Mouse (Mus musculus) heart, postnatal 10 days (tissue): ENCODE measurements around the gene Raph1. TPM values are rescaled to one million over a fixed set of nuclear protein-coding genes. Genes with fewer than 3 reads are reported as not detected.
"Not testable (repeated sequence)": the region's sequence is repeated elsewhere in the genome, so short reads cannot be mapped to it uniquely, and the experiment has no call there.

Experiments
- DNase-seq, 2 experiments: peaks; one replicate each; pipeline ENCODE4 v3.0.0; 2021
- intact Hi-C: fragments of 180-260 bp; cut with DNase I; formaldehyde crosslinking; loops from one replicate; pipeline ENCODE4 v1.15.1; 2025
- microRNA-seq, 2 experiments: library from miRNA; unstranded; fragments of <30 nt; microRNA quantifications; one replicate each; pipeline ENCODE4 v1.2.0; 2022
- total RNA-seq, 2 experiments: library from RNA; stranded (reverse); gene quantifications; 2 replicates each; pipeline ENCODE4 v1.2.3; 2021

Gene Raph1
- total RNA-seq, 2 experiments from 2014 or later, result 132 to 182 TPM

DNA sequence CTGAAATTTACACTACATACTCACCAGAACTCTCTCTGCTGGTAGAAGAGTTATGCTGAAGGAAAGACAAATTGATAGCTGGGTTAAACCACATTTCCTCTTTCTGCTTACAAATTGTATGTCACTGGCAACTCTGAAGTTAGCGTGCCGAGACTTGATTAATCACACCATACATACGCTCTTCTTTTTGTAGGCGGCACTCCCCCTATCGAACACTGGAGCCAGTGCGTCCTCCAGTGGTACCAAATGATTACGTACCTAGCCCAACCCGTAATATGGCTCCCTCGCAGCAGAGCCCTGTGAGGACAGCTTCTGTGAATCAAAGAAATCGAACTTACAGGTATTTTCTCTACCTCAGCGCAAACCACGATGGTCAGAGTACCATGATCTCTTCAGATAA lies 119.8 kb downstream of the Raph1 start:
- DNase-seq, result no peak
- intact Hi-C loops, result no loop called here

DNA sequence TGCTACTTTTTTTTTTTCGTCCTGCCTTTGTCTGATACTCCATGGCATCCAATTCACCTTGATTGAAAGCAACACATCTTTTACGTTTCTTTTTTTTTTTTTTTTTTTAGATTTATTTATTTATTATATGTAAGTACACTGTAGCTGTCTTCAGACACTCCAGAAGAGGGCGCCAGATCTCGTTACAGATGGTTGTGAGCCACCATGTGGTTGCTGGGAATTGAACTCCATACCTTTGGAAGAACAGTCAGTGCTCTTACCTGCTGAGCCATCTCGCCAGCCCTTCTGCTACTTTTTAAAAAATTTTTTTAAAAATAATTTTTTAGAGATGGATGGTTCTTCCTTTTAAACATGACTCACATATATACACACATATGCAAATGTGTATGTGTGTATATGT lies 125.5 kb downstream of the Raph1 start:
- intact Hi-C loops, DNase-seq: not testable (repeated sequence)

DNA sequence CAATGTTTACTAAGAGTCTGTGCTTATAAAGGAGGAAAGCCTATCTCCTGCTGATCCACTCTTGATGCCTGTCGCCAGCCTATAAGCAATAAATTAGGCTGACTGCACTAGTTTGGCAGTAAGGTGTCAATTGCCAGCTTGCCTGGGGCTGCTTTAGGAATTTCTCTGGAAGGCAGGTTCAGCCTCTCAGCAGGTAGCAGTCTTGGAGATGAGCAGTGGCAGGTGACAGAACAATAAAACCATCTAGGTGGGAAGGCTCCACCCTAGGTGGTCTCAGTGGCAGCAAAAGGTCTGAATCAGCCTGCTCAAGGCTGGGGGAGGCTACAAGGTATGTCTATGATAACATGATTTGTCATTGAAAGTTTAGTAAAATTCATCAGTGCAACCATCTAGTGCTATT lies 134.4 kb downstream of the Raph1 start:
- DNase-seq, result no peak
- intact Hi-C loops, result no loop called here

Small RNAs within 50 kb of the gene (microRNA-seq; reads per million reads assigned to microRNA genes)
- 0 reads per million in 2 experiments for gene Gm23762

Other genes starting within 250 kb of the Raph1 start
- gene Cyp20a1, start 223.8 kb downstream of the Raph1 start, total RNA-seq, result 10 to 100 TPM; 17.9 to 18.2 TPM
- 10 to 100 TPM; 32.0 to 38.8 TPM for gene Abi2, start 157.5 kb downstream of the Raph1 start, total RNA-seq
- gene Cd28, start 149.7 kb upstream of the Raph1 start, total RNA-seq, result 1 to 10 TPM; 2.4 to 2.7 TPM